22 mouse cellular contexts compared by ENCODE assay signal in genomic region chr8:111622104-111622503, GRCm38 (mm10). TPM values are rescaled to one million over a fixed set of nuclear protein-coding genes. Genes with fewer than 3 reads are reported as not detected.
DNase-seq lines count a peak whose midpoint lies in the region; ATAC-seq and TF ChIP-seq lines count a peak whose summit lies in the region.
"Had no signal": no experiment of that assay in that cellular context is flagged by ENCODE, and none has a peak within 500 bp of the region (broad histone marks: within the 10 kb centered on the region; RNA-seq: fewer than 3 reads in every experiment).

No protein-coding gene starts in this region.

- H3K4me1 ChIP-seq in heart, adult 2 months (ENCODE audit: control insufficient read depth, insufficient read depth, low read length), result peaks cover 33% of the 10 kb centered on the region
- H3K4me1 ChIP-seq in midbrain, embryonic 13.5 days (replicated peaks), result peaks cover 25% of the 10 kb centered on the region; the same call in 1 of the 2 replicates
- H3K4me1 ChIP-seq in midbrain, postnatal 0 days (ENCODE audit: insufficient read depth, low read length), result no peaks in the 10 kb centered on the region
- peaks cover 3 to 38% of the 10 kb centered on the region in 2 experiments; a peak in 3 of 4 replicates for H3K4me1 ChIP-seq in ES-E14 (ENCODE audit: control insufficient read depth in 2 of 2, insufficient read depth in 2 of 2, low read length in 2 of 2, poor library complexity in 1 of 2)
- peaks cover 21% of the 10 kb centered on the region for H3K4me1 ChIP-seq in hindbrain, embryonic 13.5 days (replicated peaks)
- H3K4me1 ChIP-seq: embryonic facial prominence, embryonic 12.5 days; forebrain, embryonic 15.5 days had no signal

- peak overlapping the region; percentile 41 for H3K27ac ChIP-seq in heart, adult 2 months
- peak overlapping the region; percentile 47; the same call in 1 of the 2 replicates for H3K27ac ChIP-seq in midbrain, embryonic 13.5 days
- no peak overlapping the region for H3K27ac ChIP-seq in midbrain, postnatal 0 days (ENCODE audit: low read depth, low read length)
- peak overlapping the region; percentile 8; the same call in 1 of the 2 replicates for H3K27ac ChIP-seq in ES-E14 (ENCODE audit: insufficient read depth, low read depth, low read length, poor library complexity, severe bottlenecking)
- H3K27ac ChIP-seq in hindbrain, embryonic 13.5 days, result peak overlapping the region; percentile 60
- H3K27ac ChIP-seq: embryonic facial prominence, embryonic 12.5 days; forebrain, embryonic 15.5 days had no signal

- H3K4me2 ChIP-seq in midbrain, embryonic 13.5 days (replicated peaks), result no peak overlapping the region
- H3K4me2 ChIP-seq in midbrain, postnatal 0 days (ENCODE audit: low read depth, low read length, poor library complexity, severe bottlenecking), result no peak overlapping the region
- no peak overlapping the region for H3K4me2 ChIP-seq in hindbrain, embryonic 13.5 days
- H3K4me2 ChIP-seq: embryonic facial prominence, embryonic 12.5 days; forebrain, embryonic 15.5 days; heart, embryonic 12.5 days; liver, embryonic 11.5 days had no signal

- no peak for DNase-seq in heart, adult 2 months
- DNase-seq in heart, postnatal 4 days, result no peak
- no peak for DNase-seq in midbrain, postnatal 0 days (ENCODE audit: low spot score)
- peak; percentile 69 for DNase-seq in ES-E14 (ENCODE audit: low read depth, low spot score)
- no peak for DNase-seq in B cell, adult 2 months
- DNase-seq in spleen, postnatal 14 days (ENCODE audit: low spot score in 2 of 2), result no peak
- DNase-seq: adrenal gland, postnatal 25 days; cerebellum, adult 9-10 months; heart, postnatal 14 days; kidney, postnatal 4 days; lung, adult 2 months; right cerebral cortex, postnatal 25 days had no signal

- TF ChIP-seq EP300 in heart, adult 2 months (IDR thresholded peaks at IDR 0.05; ENCODE audit: insufficient read depth, low read depth, low read length), result no peak

- no peak for TF ChIP-seq POLR2A in heart, adult 2 months (IDR thresholded peaks at IDR 0.05; ENCODE audit: insufficient read depth, low read depth, low read length)

- no peak for TF ChIP-seq CTCF in heart, adult 2 months (IDR thresholded peaks at IDR 0.05)
- TF ChIP-seq CTCF in midbrain, postnatal 0 days (IDR thresholded peaks at IDR 0.05), result no peak

- in situ Hi-C loops in ES-E14 (cut with MboI; ENCODE audit: low sequenced_read_pairs in 2 of 2, unreplicated experiment in 2 of 2), result no loop called here

- no peaks in the 10 kb centered on the region for H3K9me3 ChIP-seq in midbrain, embryonic 13.5 days
- H3K9me3 ChIP-seq in midbrain, postnatal 0 days (ENCODE audit: low read length), result no peaks in the 10 kb centered on the region
- no peaks in the 10 kb centered on the region for H3K9me3 ChIP-seq in ES-E14 (ENCODE audit: control insufficient read depth, insufficient read depth, low read depth, low read length)
- H3K9me3 ChIP-seq in hindbrain, embryonic 13.5 days, result no peaks in the 10 kb centered on the region
- H3K9me3 ChIP-seq: embryonic facial prominence, embryonic 12.5 days; forebrain, embryonic 15.5 days; heart, embryonic 12.5 days; megakaryocyte, embryonic 14.5 days had no signal

- 63% methylated on average over 3 of the region's 3 CpGs for WGBS in heart, adult 2 months
- WGBS in midbrain, embryonic 13.5 days, result 70% methylated on average over 3 of the region's 3 CpGs
- 57% methylated on average over 3 of the region's 3 CpGs for WGBS in midbrain, postnatal 0 days
- 57% methylated on average over 3 of the region's 3 CpGs for WGBS in hindbrain, embryonic 13.5 days

- intact Hi-C loops in heart, adult 2 months (cut with DNase I), result no loop called here

- no peaks in the 10 kb centered on the region for H3K79me2 ChIP-seq in heart, adult 2 months (replicated peaks; ENCODE audit: control insufficient read depth, insufficient read depth, low read length)

- no peak for ATAC-seq in midbrain, embryonic 13.5 days
- no peak for ATAC-seq in midbrain, postnatal 0 days (ENCODE audit: low FRiP score)
- ATAC-seq in hindbrain, embryonic 13.5 days (ENCODE audit: low FRiP score), result no peak
- ATAC-seq: forebrain, embryonic 15.5 days; Patski had no signal

- H3K4me3 ChIP-seq in heart, adult 2 months, result no peak overlapping the region
- no peak overlapping the region for H3K4me3 ChIP-seq in midbrain, embryonic 13.5 days (replicated peaks)
- no peak overlapping the region for H3K4me3 ChIP-seq in midbrain, postnatal 0 days (ENCODE audit: low read depth, low read length)
- H3K4me3 ChIP-seq in ES-E14 (ENCODE audit: insufficient read depth in 1 of 2, low read depth in 1 of 2, low read length in 2 of 2, poor library complexity in 1 of 2, severe bottlenecking in 1 of 2), result peak overlapping the region in 1 of 2 experiments; percentile 20; a peak in 1 of 4 replicates
- no peak overlapping the region for H3K4me3 ChIP-seq in hindbrain, embryonic 13.5 days
- H3K4me3 ChIP-seq: embryonic facial prominence, embryonic 12.5 days; erythroblast, embryonic 14.5 days; forebrain, embryonic 15.5 days; heart, embryonic 12.5 days; megakaryocyte, embryonic 14.5 days had no signal

- no peak overlapping the region for H3K9ac ChIP-seq in heart, adult 2 months (ENCODE audit: low read depth, low read length)
- no peak overlapping the region for H3K9ac ChIP-seq in midbrain, embryonic 13.5 days (replicated peaks)
- H3K9ac ChIP-seq in midbrain, postnatal 0 days (replicated peaks; ENCODE audit: low read length, poor library complexity, severe bottlenecking), result no peak overlapping the region
- H3K9ac ChIP-seq in ES-E14 (ENCODE audit: insufficient read depth, low read depth, low read length, poor library complexity, severe bottlenecking), result no peak overlapping the region; the same call in 1 of the 2 replicates
- H3K9ac ChIP-seq in hindbrain, embryonic 13.5 days, result 0 out of 2 replicates have a peak overlapping the region, but pooled peaks have one; percentile 39
- H3K9ac ChIP-seq: embryonic facial prominence, embryonic 12.5 days; forebrain, embryonic 15.5 days; heart, embryonic 12.5 days had no signal

- H3K36me3 ChIP-seq in heart, adult 2 months (ENCODE audit: control insufficient read depth, insufficient read depth, low read length), result peaks cover 21% of the 10 kb centered on the region
- peaks cover 49% of the 10 kb centered on the region for H3K36me3 ChIP-seq in midbrain, embryonic 13.5 days
- peaks cover 17% of the 10 kb centered on the region for H3K36me3 ChIP-seq in midbrain, postnatal 0 days (ENCODE audit: insufficient read depth, low read length)
- peaks cover 11% of the 10 kb centered on the region; the same call in 1 of the 2 replicates for H3K36me3 ChIP-seq in ES-E14 (ENCODE audit: control insufficient read depth, insufficient read depth, low read length, poor library complexity, severe bottlenecking)
- peaks cover 43% of the 10 kb centered on the region for H3K36me3 ChIP-seq in hindbrain, embryonic 13.5 days

- no peaks in the 10 kb centered on the region for H3K27me3 ChIP-seq in heart, adult 2 months (ENCODE audit: control insufficient read depth, insufficient read depth, low read length)
- no peaks in the 10 kb centered on the region for H3K27me3 ChIP-seq in midbrain, embryonic 13.5 days
- no peaks in the 10 kb centered on the region for H3K27me3 ChIP-seq in midbrain, postnatal 0 days (ENCODE audit: insufficient read depth, low read length)
- H3K27me3 ChIP-seq in hindbrain, embryonic 13.5 days, result no peaks in the 10 kb centered on the region
- H3K27me3 ChIP-seq: embryonic facial prominence, embryonic 12.5 days; forebrain, embryonic 15.5 days; heart, embryonic 12.5 days; Patski had no signal

TF ChIP-seq in ES-E14, 5 proteins besides CTCF, POLR2A, EP300 and RAD21:
- TF ChIP-seq HCFC1 (IDR thresholded peaks at IDR 0.05; ENCODE audit: borderline replicate concordance, insufficient read depth, low read length), result no peak
- no peak for TF ChIP-seq CHD2 (IDR thresholded peaks at IDR 0.05; ENCODE audit: low read depth, low read length)
- no peak for TF ChIP-seq ZNF384 (IDR thresholded peaks at IDR 0.05; ENCODE audit: low read depth, low read length)
- no peak for TF ChIP-seq MAFK (IDR thresholded peaks at IDR 0.05; ENCODE audit: insufficient read depth, low read depth, low read length)
- TF ChIP-seq ZC3H11A (IDR thresholded peaks at IDR 0.05; ENCODE audit: borderline replicate concordance, low read depth, low read length), result no peak

RNA-seq across cellular contexts. Expression of gene Ldhd, which starts 8.1 kb away (rescaled TPM):
- 10 to 100 TPM; 43.4 to 53.4 TPM for total RNA-seq in heart, adult 2 months (2021)
- 52.1 and 56.2 TPM in 2 replicates for polyA plus RNA-seq in heart, adult 2 months (2012; rRNA removed)
- 1 to 10 TPM; 2.7 to 3.8 TPM for total RNA-seq in heart, postnatal 4 days (2021)
- 0.39 and 0.50 TPM in 2 replicates for polyA plus RNA-seq in midbrain, embryonic 13.5 days (2015; fragmentation: Nextera tagmentation; extraction: Ambion mirVana)
- total RNA-seq in midbrain, postnatal 0 days (2014; rRNA removed), result 1.5 and 3.3 TPM in 2 replicates
- polyA plus RNA-seq in midbrain, postnatal 0 days (2015; fragmentation: Nextera tagmentation; extraction: Ambion mirVana), result 2.0 and 2.8 TPM in 2 replicates
- 0.49 and 1.5 TPM in 2 replicates for total RNA-seq in ES-E14 (2012; rRNA removed)
- polyA plus RNA-seq in hindbrain, embryonic 13.5 days (2015; fragmentation: Nextera tagmentation; extraction: Ambion mirVana), result 0.52 and 0.53 TPM in 2 replicates
- total RNA-seq: neutrophil, adult 5-6 weeks had no signal
- polyA plus RNA-seq: erythroblast, embryonic 14.5 days had no signal

RNA-seq across cellular contexts. Expression of gene Zfp1, which starts 21.1 kb away (rescaled TPM):
- 1 to 10 TPM; 6.3 to 7.6 TPM for total RNA-seq in heart, adult 2 months (2021)
- polyA plus RNA-seq in heart, adult 2 months (2012; rRNA removed), result 4.3 and 6.4 TPM in 2 replicates
- 10 to 100 TPM; 10.1 to 10.5 TPM for total RNA-seq in heart, postnatal 4 days (2021)
- 28.8 and 29.2 TPM in 2 replicates for polyA plus RNA-seq in midbrain, embryonic 13.5 days (2015; fragmentation: Nextera tagmentation; extraction: Ambion mirVana)
- 18.1 and 22.2 TPM in 2 replicates for total RNA-seq in midbrain, postnatal 0 days (2014; rRNA removed)
- polyA plus RNA-seq in midbrain, postnatal 0 days (2015; fragmentation: Nextera tagmentation; extraction: Ambion mirVana), result 22.7 and 23.3 TPM in 2 replicates
- 18.0 and 18.7 TPM in 2 replicates for total RNA-seq in ES-E14 (2012; rRNA removed)
- 27.6 and 28.1 TPM in 2 replicates for polyA plus RNA-seq in hindbrain, embryonic 13.5 days (2015; fragmentation: Nextera tagmentation; extraction: Ambion mirVana)

Comparison
In these comparisons a context has a peak if more than half of its experiments do, and no peak if none do; other contexts are left out.
1. RNA of gene Ldhd, which starts 8.1 kb away (total RNA-seq): 43.4 to 53.4 TPM in heart, adult 2 months; 2.7 to 3.8 TPM in heart, postnatal 4 days, 1.5 to 3.3 TPM in midbrain, postnatal 0 days and 0.49 to 1.5 TPM in ES-E14; every median in the first group is over 4 times any median in the second.